Mouse (Mus musculus): ENCODE results near the gene Srsf7. TPM values are rescaled to one million over a fixed set of nuclear protein-coding genes. Genes with fewer than 3 reads are reported as not detected.

Srsf7 gene
- total and polyA plus RNA-seq, 3 experiments = 226 to 486 (median 351) TPM

DNA sequence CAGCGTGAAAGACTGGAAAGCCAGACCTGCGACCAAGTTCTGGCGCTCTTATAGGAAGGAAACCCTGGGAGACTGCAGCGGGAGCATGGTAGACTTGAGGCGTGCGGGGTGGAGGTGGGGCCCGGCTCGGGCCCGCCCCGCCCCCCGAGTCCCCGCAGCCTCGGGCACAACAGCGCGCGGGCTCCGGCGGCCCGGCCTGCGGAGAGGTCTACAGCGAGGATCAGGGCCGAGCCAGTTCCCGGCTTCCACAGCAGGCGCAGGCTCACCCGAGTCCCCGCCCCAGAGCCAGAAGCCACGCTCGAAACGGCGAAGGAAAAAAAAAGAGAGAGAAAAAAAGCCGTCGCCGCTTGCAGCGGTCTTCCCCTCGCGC is 821 bp downstream of the Srsf7 start:
- H3K4me1 ChIP-seq (ENCODE audit: insufficient read depth, low read depth, low read length) = peaks cover 29% of the 10 kb centered on the region
- peaks cover 48% of the 10 kb centered on the region for H3K36me3 ChIP-seq (replicated peaks)
- peak overlapping the region; percentile 99 for H3K4me3 ChIP-seq (ENCODE audit: low read depth, low read length)
- no peak for ATAC-seq (ENCODE audit: extremely low read depth, insufficient number of reproducible peaks, low FRiP score, poor library complexity, severe bottlenecking)
- TF ChIP-seq GATA2 (IDR thresholded peaks at IDR 0.05; ENCODE audit: borderline replicate concordance, low read depth, low read length) (no peak), CTCF (IDR thresholded peaks at IDR 0.05; ENCODE audit: low read depth, low read length) (no peak), GATA1 (IDR thresholded peaks at IDR 0.05; ENCODE audit: borderline replicate concordance, low read length) (no peak), POLR2AphosphoS5 (IDR thresholded peaks at IDR 0.05; ENCODE audit: insufficient replicate concordance, low read depth, low read length) (no peak), TAL1 (conservative IDR thresholded peaks at IDR 0.05; ENCODE audit: low read depth, low read length) (no peak)
- peak; percentile 49 for DNase-seq (ENCODE audit: low spot score)
- H3K9me3 ChIP-seq (replicated peaks) = no peaks in the 10 kb centered on the region
- H3K27me3 ChIP-seq (ENCODE audit: insufficient read depth, low read length) = no peaks in the 10 kb centered on the region

DNA sequence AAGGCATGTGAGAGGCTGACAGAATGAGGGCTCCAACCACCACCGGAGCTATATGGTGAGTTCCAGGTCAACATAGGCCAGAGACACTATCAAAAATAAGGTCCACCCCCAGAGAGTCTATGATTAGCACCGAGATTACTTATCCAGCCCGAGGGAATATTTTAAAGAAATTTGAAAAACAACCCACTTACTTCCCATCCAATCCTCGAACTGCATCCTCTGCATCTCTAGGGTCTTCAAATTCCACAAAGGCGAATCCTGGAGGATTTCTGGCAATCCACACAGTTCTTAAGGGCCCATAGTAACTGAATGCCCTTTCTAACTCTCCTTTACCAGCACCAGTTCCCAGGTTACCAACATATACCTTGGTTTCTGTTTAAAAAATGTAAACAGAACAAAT is 1.4 kb downstream of the Srsf7 start:
- DNase-seq (ENCODE audit: low spot score) (no peak), ATAC-seq (ENCODE audit: extremely low read depth, insufficient number of reproducible peaks, low FRiP score, poor library complexity, severe bottlenecking) (no peak)
- peaks cover 53% of the 10 kb centered on the region for H3K36me3 ChIP-seq (replicated peaks)
- H3K9me3 ChIP-seq (replicated peaks) = no peaks in the 10 kb centered on the region
- peak overlapping the region; percentile 99 for H3K4me3 ChIP-seq (ENCODE audit: low read depth, low read length)
- TF ChIP-seq GATA2 (IDR thresholded peaks at IDR 0.05; ENCODE audit: borderline replicate concordance, low read depth, low read length) (no peak), POLR2AphosphoS5 (IDR thresholded peaks at IDR 0.05; ENCODE audit: insufficient replicate concordance, low read depth, low read length) (no peak), CTCF (IDR thresholded peaks at IDR 0.05; ENCODE audit: low read depth, low read length) (no peak), GATA1 (IDR thresholded peaks at IDR 0.05; ENCODE audit: borderline replicate concordance, low read length) (no peak), TAL1 (conservative IDR thresholded peaks at IDR 0.05; ENCODE audit: low read depth, low read length) (no peak)
- H3K27me3 ChIP-seq (ENCODE audit: insufficient read depth, low read length) = no peaks in the 10 kb centered on the region
- peaks cover 29% of the 10 kb centered on the region for H3K4me1 ChIP-seq (ENCODE audit: insufficient read depth, low read depth, low read length)

DNA sequence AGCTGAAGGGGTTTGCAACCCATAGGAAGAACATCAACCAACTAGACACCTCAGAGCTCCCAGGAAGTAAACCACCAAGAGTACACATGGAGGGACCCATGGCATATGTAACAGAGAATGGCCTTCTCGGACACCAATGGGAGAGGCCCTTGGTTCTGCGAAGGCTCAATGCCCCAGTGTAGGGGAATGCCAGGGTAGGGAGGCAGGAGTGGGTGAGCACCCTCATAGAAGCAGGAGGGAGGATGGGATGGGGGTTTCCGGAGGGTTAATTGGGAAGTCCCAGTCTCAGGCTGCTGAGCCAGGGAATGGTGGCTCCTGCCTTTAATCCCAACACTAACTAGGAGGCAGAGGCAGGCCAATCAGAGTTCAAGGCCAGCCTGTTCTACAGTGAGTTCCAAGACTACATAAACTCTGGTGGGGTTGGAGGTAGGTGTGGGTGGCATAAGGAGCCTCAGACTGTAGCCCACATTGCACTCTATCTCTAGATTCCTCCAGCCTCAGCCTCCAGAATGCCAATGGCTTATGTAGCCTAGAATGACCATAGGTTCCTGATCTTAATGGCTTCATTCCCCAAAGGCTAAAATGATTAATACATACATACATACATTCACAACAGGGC is 7.8 kb downstream of the Srsf7 start:
- peaks cover 81% of the 10 kb centered on the region for H3K36me3 ChIP-seq (replicated peaks)

DNA sequence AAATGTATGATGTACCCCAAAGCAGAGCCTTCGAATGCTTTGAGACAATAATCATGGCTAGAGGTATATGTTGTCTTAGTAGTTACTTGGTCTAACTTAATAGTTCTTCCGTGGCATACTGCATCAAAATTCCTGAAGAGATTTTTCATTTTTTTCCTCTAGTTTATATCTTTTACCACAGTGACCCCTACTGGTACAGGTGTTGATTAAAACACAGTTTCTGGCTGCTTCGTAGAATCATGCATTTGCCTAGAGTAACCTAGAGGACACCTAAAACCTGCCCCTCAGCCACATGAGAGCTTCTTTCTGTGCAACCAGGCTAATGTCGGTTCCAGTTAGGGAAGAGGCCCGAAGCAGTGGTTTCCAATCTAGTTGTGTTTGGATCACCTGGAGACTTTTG is 14.0 kb downstream of the Srsf7 start:
- Histone ChIP-seq H3K4me3 (ENCODE audit: low read depth, low read length) (no peak overlapping the region), H3K4me1 (ENCODE audit: insufficient read depth, low read depth, low read length) (no peaks in the 10 kb centered on the region; the same call in 1 of the 2 replicates), H3K36me3 (replicated peaks) (peaks cover 31% of the 10 kb centered on the region), H3K9me3 (replicated peaks) (no peaks in the 10 kb centered on the region), H3K27me3 (ENCODE audit: insufficient read depth, low read length) (no peaks in the 10 kb centered on the region)
- no peak for DNase-seq (ENCODE audit: low spot score)
- TF ChIP-seq GATA2 (IDR thresholded peaks at IDR 0.05; ENCODE audit: borderline replicate concordance, low read depth, low read length) (no peak), POLR2AphosphoS5 (IDR thresholded peaks at IDR 0.05; ENCODE audit: insufficient replicate concordance, low read depth, low read length) (no peak), TAL1 (conservative IDR thresholded peaks at IDR 0.05; ENCODE audit: low read depth, low read length) (no peak), CTCF (IDR thresholded peaks at IDR 0.05; ENCODE audit: low read depth, low read length) (no peak), GATA1 (IDR thresholded peaks at IDR 0.05; ENCODE audit: borderline replicate concordance, low read length) (no peak)
- ATAC-seq (ENCODE audit: extremely low read depth, insufficient number of reproducible peaks, low FRiP score, poor library complexity, severe bottlenecking) = no peak

More for the DNA sequence above, 7.8 kb downstream of the Srsf7 start:
- peaks cover 20% of the 10 kb centered on the region for H3K4me1 ChIP-seq (ENCODE audit: insufficient read depth, low read depth, low read length)
- H3K27me3 ChIP-seq (ENCODE audit: insufficient read depth, low read length) = no peaks in the 10 kb centered on the region
- ATAC-seq (ENCODE audit: extremely low read depth, insufficient number of reproducible peaks, low FRiP score, poor library complexity, severe bottlenecking) (peak; percentile 18; the same call in 1 of the 2 replicates), DNase-seq (ENCODE audit: low spot score) (no peak)
- no peak for TF ChIP-seq CTCF (IDR thresholded peaks at IDR 0.05; ENCODE audit: low read depth, low read length)
- TF ChIP-seq POLR2AphosphoS5 (IDR thresholded peaks at IDR 0.05; ENCODE audit: insufficient replicate concordance, low read depth, low read length) = 0 out of 2 replicates have a peak, but pooled peaks have one; percentile 72
- H3K9me3 ChIP-seq (replicated peaks) = no peaks in the 10 kb centered on the region
- H3K4me3 ChIP-seq (ENCODE audit: low read depth, low read length) = no peak overlapping the region

DNA sequence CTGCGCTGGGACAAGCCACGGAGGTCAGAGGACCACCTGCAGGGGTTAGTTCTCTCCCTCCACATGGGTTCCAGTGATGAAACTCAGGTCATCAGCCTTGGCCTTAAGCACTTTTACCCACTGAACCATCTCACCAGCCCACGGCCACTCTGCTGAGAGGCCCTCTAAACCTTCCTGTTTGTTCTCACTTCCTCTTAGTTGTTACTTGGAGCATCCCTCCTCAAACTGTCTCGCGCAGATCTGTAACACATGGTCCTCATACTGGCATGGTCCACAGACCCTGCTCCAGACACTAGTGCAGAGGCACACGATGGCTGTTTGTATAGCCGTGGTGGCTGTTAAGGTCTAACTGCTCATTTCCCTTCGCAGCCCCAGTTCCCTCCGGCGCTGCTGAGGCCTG is 23.5 kb downstream of the Srsf7 start:
- no peak for ATAC-seq (ENCODE audit: extremely low read depth, insufficient number of reproducible peaks, low FRiP score, poor library complexity, severe bottlenecking)
- Histone ChIP-seq H3K36me3 (replicated peaks) (no peaks in the 10 kb centered on the region), H3K4me1 (ENCODE audit: insufficient read depth, low read depth, low read length) (peaks cover 3% of the 10 kb centered on the region; the same call in 1 of the 2 replicates), H3K9me3 (replicated peaks) (peaks cover 5% of the 10 kb centered on the region), H3K4me3 (ENCODE audit: low read depth, low read length) (no peak overlapping the region), H3K27me3 (ENCODE audit: insufficient read depth, low read length) (peaks cover 11% of the 10 kb centered on the region)
- no peak for DNase-seq (ENCODE audit: low spot score)
- TF ChIP-seq GATA2 (IDR thresholded peaks at IDR 0.05; ENCODE audit: borderline replicate concordance, low read depth, low read length) (no peak), CTCF (IDR thresholded peaks at IDR 0.05; ENCODE audit: low read depth, low read length) (no peak), TAL1 (conservative IDR thresholded peaks at IDR 0.05; ENCODE audit: low read depth, low read length) (no peak), POLR2AphosphoS5 (IDR thresholded peaks at IDR 0.05; ENCODE audit: insufficient replicate concordance, low read depth, low read length) (no peak), GATA1 (IDR thresholded peaks at IDR 0.05; ENCODE audit: borderline replicate concordance, low read length) (no peak)

DNA sequence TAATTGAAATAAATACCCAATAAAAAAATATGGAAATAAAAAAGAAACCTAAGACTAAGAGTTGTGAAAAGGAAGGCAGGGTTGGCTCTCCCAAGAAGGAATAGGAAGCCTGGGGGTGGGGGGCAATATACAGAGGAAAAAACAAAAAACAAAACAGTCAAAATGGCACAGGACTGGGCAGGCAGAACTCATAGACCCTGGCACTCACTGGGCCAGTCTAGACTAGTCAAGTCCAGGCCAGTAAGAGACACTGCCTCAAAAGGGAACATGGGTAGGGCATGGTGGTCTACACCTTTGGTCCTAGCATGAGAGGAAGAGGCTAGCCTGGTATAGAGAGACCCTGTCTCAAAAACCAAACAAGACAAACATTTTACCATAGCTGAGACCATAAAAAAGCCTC is 26.6 kb downstream of the Srsf7 start:
- no peak for TF ChIP-seq TAL1 (conservative IDR thresholded peaks at IDR 0.05; ENCODE audit: low read depth, low read length)
- no peak for TF ChIP-seq GATA2 (IDR thresholded peaks at IDR 0.05; ENCODE audit: borderline replicate concordance, low read depth, low read length)
- TF ChIP-seq GATA1 (IDR thresholded peaks at IDR 0.05; ENCODE audit: borderline replicate concordance, low read length) = no peak
- no peak for TF ChIP-seq CTCF (IDR thresholded peaks at IDR 0.05; ENCODE audit: low read depth, low read length)
- TF ChIP-seq POLR2AphosphoS5 (IDR thresholded peaks at IDR 0.05; ENCODE audit: insufficient replicate concordance, low read depth, low read length) = no peak
- no peaks in the 10 kb centered on the region for H3K9me3 ChIP-seq (replicated peaks)
- ATAC-seq (ENCODE audit: extremely low read depth, insufficient number of reproducible peaks, low FRiP score, poor library complexity, severe bottlenecking) (no peak), DNase-seq (ENCODE audit: low spot score) (no peak)
- no peak overlapping the region for H3K4me3 ChIP-seq (ENCODE audit: low read depth, low read length)
- peaks cover 3% of the 10 kb centered on the region; the same call in 1 of the 2 replicates for H3K4me1 ChIP-seq (ENCODE audit: insufficient read depth, low read depth, low read length)
- H3K36me3 ChIP-seq (replicated peaks) = no peaks in the 10 kb centered on the region
- peaks cover 7% of the 10 kb centered on the region for H3K27me3 ChIP-seq (ENCODE audit: insufficient read depth, low read length)

Measured in G1E (cell line).